Mouse (Mus musculus) stomach, embryonic 15.5 days (tissue): ENCODE data around the gene Fbxl22. TPM values are rescaled to one million over a fixed set of nuclear protein-coding genes. Genes with fewer than 3 reads are reported as not detected.
A peak's percentile ranks its signal among the peaks of the same experiment; 100 is the strongest.

Source experiments
- ATAC-seq: fragments of 200-750 bp; cut with Nextera tagmentation; 2 replicates; pipeline ENCODE4 v1.8.0; 2017; ENCODE audit warnings: low read depth, moderate number of reproducible peaks, moderate TSS enrichment; ENCODE audit not compliant: insufficient read depth, low FRiP score
- H3K27ac ChIP-seq: fragments of 300-500 bp; sonication (generic); 2 replicates; pipeline ENCODE4 v1.5.1; 2015; ENCODE audit warnings: mild to moderate bottlenecking, inconsistent platforms
- H3K27me3 ChIP-seq: fragments of 300-500 bp; sonication (generic); replicated peaks from 2 replicates; pipeline ENCODE4 v1.6.1; 2015; ENCODE audit warnings: inconsistent platforms
- H3K36me3 ChIP-seq: fragments of 300-500 bp; sonication (generic); 2 replicates; pipeline ENCODE4 v1.6.1; 2015; ENCODE audit warnings: inconsistent platforms
- H3K4me1 ChIP-seq: fragments of 300-500 bp; sonication (generic); 2 replicates; pipeline ENCODE4 v1.6.1; 2015; ENCODE audit warnings: inconsistent platforms
- H3K4me2 ChIP-seq: fragments of 300-500 bp; sonication (generic); 2 replicates; pipeline ENCODE4 v1.6.1; 2015; ENCODE audit warnings: mild to moderate bottlenecking, inconsistent platforms
- H3K4me3 ChIP-seq: fragments of 300-500 bp; sonication (generic); replicated peaks from 2 replicates; pipeline ENCODE4 v1.5.1; 2015; ENCODE audit warnings: inconsistent platforms
- H3K9ac ChIP-seq: fragments of 300-500 bp; sonication (generic); 2 replicates; pipeline ENCODE4 v1.6.1; 2015; ENCODE audit warnings: inconsistent platforms
- H3K9me3 ChIP-seq: fragments of 300-500 bp; sonication (generic); 2 replicates; pipeline ENCODE4 v1.6.1; 2016; ENCODE audit warnings: inconsistent platforms
- WGBS: fragments of 180-500 bp; shearing (Covaris S2); methylation state at CpG from one replicate; pipeline ENCODE4 v1.1.7; 2015; 5-methylcytosine and 5-hydroxymethylcytosine counted together
- polyA plus RNA-seq: library from polyadenylated mRNA; unstranded; fragments of >200 nt; fragmentation: Nextera tagmentation; extraction: Ambion mirVana; gene quantifications from 2 replicates; pipeline ENCODE4 v1.2.1, GENCODE M21; 2015

Gene Fbxl22
- 19.2 and 19.9 TPM in 2 replicates for polyA plus RNA-seq

DNA sequence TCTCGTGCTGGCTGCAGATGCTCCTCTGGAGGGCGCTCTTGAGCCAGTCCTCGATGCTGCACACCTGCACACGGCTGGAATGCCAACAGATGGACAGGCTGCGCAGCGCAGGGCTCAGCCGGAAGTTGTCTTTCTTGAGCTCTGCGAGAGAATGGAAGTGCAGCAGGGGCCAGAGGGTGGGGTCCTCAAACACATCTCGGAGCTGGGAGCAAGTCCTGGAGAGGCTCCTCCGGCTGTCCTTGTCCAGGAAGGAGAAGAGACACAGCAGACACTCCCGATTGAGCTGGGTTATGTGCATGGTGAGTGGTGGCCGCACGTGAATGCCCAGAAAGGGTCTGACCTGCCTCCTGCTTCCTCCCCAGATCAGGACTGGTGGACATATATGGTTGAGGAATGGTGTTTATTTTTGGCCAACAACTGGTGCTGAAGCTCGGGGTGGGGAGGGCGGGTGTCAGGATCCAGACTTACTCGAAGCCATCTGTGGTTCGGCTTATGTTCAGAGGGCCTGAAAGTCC is at the start of gene Fbxl22:
Gene Fbxl22, minus strand, starts transcription at position 338 of the 515 bp plus-strand sequence.
- Histone ChIP-seq H3K4me2 (peak within 1 kb of the TSS; percentile 95), H3K9ac (no peak within 1 kb of the TSS), H3K4me1 (peaks cover 12% of the 10 kb centered on the region; the same call in 1 of the 2 replicates), H3K27me3 (no peaks in the 10 kb centered on the region), H3K4me3 (peak within 1 kb of the TSS; percentile 72), H3K9me3 (no peaks in the 10 kb centered on the region), H3K27ac (peak within 1 kb of the TSS; percentile 99), H3K36me3 (peaks cover 26% of the 10 kb centered on the region)
- ATAC-seq: peak; percentile 10
- 39% methylated on average over 17 of the region's 17 CpGs for WGBS

DNA sequence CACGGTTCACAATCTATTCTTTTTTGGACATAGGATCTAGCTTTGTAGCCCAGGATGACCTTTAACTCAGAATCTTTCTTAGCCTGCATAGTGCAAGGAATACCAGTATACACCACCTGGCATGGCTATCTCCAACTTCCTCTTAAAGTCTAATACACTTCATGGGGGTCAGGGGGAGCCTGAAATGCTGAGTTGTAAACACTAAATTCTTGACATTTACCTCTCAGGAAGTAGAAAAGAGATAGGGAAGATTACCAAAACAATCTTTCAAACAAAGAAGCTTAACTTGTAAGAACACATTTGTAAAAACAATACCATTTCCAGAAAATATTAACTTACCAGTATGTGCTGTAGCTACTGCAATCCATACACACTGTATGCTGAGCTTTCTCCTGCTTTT is 47.8 kb upstream of the Fbxl22 start:
- Histone ChIP-seq H3K27me3 (no peaks in the 10 kb centered on the region), H3K4me3 (no peak overlapping the region), H3K36me3 (no peaks in the 10 kb centered on the region), H3K9ac (no peak overlapping the region), H3K4me2 (no peak overlapping the region), H3K9me3 (no peaks in the 10 kb centered on the region), H3K4me1 (no peaks in the 10 kb centered on the region; the same call in 1 of the 2 replicates), H3K27ac (no peak overlapping the region)
- 68% methylated on average over 1 of the region's 1 CpGs for WGBS
- ATAC-seq: no peak

DNA sequence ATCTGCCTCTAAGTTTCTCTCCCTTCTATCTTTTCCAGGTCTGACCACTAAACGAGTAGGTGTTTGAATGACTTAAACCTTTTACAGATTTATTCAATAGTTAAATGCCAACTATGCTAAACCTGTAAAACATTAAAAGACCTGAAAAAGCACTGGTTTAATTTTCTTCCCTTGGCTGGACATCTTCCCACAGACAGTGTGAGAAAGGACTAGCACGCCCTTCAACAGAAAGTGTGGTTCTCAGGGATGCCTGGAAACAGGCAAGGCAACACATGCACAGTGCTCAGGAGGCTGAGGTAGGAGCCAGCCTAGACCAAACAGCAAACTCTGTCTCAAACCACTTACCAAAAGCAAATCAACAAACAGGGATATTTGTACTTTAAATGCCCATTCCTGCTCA is 47.1 kb upstream of the Fbxl22 start:
- Histone ChIP-seq H3K4me1 (no peaks in the 10 kb centered on the region; the same call in 1 of the 2 replicates), H3K27ac (no peak overlapping the region), H3K4me2 (no peak overlapping the region), H3K36me3 (no peaks in the 10 kb centered on the region), H3K9me3 (no peaks in the 10 kb centered on the region), H3K9ac (no peak overlapping the region), H3K27me3 (no peaks in the 10 kb centered on the region), H3K4me3 (no peak overlapping the region)
- no peak for ATAC-seq
- WGBS: 90% methylated on average over 2 of the region's 2 CpGs

DNA sequence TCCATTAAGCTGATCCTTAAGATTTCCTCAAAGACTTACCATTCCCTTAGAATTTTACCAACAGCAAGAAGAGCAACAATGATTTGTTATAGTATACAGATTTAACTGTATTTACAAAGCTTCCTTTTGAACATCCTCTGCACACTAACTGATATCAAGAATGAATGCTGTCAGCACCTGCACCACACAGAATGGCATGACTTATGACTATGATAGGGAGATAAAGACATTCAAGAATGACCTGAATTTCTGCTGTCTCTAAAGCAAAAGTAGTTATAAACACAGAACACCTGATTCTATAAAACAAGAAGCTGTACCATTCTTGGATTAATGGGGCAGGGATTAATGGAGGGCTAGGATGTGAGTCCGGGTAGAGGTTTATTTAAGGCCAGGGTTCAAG is 46.3 kb upstream of the Fbxl22 start:
- WGBS: 27% methylated on average over 1 of the region's 1 CpGs
- ATAC-seq: no peak
- no peak overlapping the region for H3K9ac ChIP-seq

DNA sequence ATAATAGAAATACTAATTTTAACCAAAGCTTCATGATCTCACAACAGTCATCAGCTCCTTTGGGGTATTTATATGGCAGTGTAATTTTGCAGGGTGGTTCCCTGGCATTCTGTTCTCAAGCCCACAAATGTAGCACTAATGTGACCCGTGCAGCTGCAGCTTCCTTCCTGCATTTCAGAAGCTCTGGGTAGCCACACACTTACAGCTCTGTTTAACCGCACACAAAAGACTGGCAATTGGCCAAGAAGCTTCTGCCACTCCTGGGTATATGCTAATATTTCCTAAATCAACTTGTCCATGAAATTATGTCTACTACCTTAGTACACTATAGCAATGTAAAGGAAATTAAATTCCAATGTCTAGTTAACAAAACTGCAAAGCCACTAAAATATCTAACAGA is 45.9 kb upstream of the Fbxl22 start:
- Histone ChIP-seq H3K4me2 (no peak overlapping the region), H3K27me3 (no peaks in the 10 kb centered on the region), H3K27ac (no peak overlapping the region), H3K4me3 (no peak overlapping the region), H3K9ac (no peak overlapping the region), H3K9me3 (no peaks in the 10 kb centered on the region), H3K4me1 (no peaks in the 10 kb centered on the region; the same call in 1 of the 2 replicates), H3K36me3 (no peaks in the 10 kb centered on the region)
- WGBS: 6% methylated on average over 2 of the region's 2 CpGs
- peak; percentile 71; the same call in 1 of the 2 replicates for ATAC-seq

More for the DNA sequence above, 46.3 kb upstream of the Fbxl22 start:
- Histone ChIP-seq H3K9me3 (no peaks in the 10 kb centered on the region), H3K36me3 (no peaks in the 10 kb centered on the region), H3K27me3 (no peaks in the 10 kb centered on the region), H3K4me1 (no peaks in the 10 kb centered on the region; the same call in 1 of the 2 replicates), H3K4me2 (no peak overlapping the region), H3K4me3 (no peak overlapping the region), H3K27ac (no peak overlapping the region)

DNA sequence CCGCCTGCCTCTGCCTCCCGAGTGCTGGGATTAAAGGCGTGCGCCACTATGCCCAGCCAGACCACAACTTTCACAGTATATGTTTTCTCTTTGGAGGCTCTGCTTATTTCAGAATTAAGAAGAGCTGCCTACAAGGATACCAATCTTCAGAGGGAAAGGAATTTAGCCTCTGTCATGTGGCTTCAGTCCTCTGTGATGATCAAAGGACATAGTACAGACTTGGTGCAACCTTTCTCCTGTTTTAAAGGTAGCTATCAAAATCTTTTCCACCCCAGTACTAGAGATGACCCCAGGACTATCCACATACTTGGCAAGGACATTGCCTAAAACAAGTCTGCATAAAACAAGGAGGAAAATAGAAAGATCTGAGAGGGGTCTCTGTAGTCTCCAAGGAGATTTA is 44.6 kb upstream of the Fbxl22 start:
- no peaks in the 10 kb centered on the region for H3K9me3 ChIP-seq
- WGBS: 94% methylated on average over 4 of the region's 4 CpGs
- no peak for ATAC-seq

DNA sequence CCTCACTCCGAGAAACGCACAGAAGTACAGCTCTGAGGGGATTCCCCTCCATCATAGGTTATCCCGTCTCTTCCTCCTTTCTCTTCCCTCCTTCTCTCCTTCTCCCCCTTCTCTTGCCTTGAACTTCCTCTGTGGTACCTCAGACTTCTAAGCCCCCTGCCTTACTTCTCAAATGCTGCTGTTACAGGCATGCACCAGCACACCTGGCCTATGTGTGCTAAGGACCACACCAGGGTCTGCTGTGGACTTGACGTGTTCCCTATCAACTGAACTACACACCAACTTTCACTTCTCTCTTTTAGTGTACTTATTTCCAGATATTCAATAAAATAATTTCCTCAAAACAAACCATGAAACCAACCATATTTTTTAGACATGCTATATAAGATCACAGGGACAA is 28.4 kb upstream of the Fbxl22 start:
- H3K4me3 ChIP-seq: no peak overlapping the region
- no peak overlapping the region for H3K27ac ChIP-seq
- 83% methylated on average over 4 of the region's 4 CpGs for WGBS
- no peaks in the 10 kb centered on the region for H3K4me1 ChIP-seq
- H3K9ac ChIP-seq: no peak overlapping the region
- H3K4me2 ChIP-seq: no peak overlapping the region
- no peak for ATAC-seq
- no peaks in the 10 kb centered on the region for H3K27me3 ChIP-seq
- H3K9me3 ChIP-seq: no peaks in the 10 kb centered on the region
- peaks cover 11% of the 10 kb centered on the region for H3K36me3 ChIP-seq

More for the DNA sequence above, 44.6 kb upstream of the Fbxl22 start:
- no peaks in the 10 kb centered on the region for H3K36me3 ChIP-seq
- no peak overlapping the region for H3K9ac ChIP-seq
- no peak overlapping the region for H3K4me3 ChIP-seq
- no peaks in the 10 kb centered on the region for H3K27me3 ChIP-seq
- H3K4me1 ChIP-seq: no peaks in the 10 kb centered on the region; the same call in 1 of the 2 replicates
- H3K27ac ChIP-seq: no peak overlapping the region
- H3K4me2 ChIP-seq: no peak overlapping the region

DNA sequence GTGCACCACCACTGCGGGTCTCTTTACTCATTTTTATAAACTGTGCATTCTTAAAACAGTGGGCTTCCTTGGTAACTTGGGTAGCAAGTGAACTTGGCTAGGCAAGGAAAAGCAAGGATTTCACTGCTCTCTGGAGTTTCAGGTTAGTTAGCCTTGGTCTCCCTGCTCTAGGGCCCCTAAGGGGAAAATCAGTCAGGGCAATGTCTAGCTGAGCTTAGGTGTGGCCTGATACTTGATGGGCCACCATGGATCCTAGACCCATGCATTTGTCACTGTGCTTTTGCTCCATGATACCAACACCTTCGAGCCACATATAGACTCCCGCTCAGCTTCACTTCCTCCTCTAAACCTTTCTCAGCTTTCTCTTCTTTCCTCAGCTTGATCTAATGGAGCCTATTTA is 7.2 kb upstream of the Fbxl22 start:
- 95% methylated on average over 3 of the region's 3 CpGs for WGBS
- no peak overlapping the region for H3K4me3 ChIP-seq
- H3K36me3 ChIP-seq: peaks cover 43% of the 10 kb centered on the region
- H3K9ac ChIP-seq: no peak overlapping the region
- H3K9me3 ChIP-seq: no peaks in the 10 kb centered on the region
- no peak overlapping the region for H3K27ac ChIP-seq
- H3K4me1 ChIP-seq: no peaks in the 10 kb centered on the region
- H3K4me2 ChIP-seq: no peak overlapping the region
- no peak for ATAC-seq
- H3K27me3 ChIP-seq: no peaks in the 10 kb centered on the region

DNA sequence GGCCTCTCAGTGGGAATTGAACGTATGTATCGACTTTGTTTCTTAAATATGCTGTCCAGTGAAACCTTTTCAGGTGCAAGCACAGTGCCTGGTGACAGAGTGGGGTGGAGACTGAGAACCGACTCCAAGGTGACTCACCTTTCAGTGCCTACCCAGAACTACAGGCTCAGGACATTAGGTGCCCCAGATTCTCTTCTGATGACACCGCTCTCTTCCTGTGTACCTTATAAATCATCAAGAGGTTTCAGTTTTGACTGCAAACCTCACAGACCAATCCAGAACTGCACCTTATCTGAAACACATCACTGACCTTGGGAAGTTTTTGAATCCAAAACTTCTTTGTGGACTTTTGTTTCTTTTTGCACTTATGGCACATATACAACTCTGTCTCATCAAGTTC is 5.9 kb upstream of the Fbxl22 start:
- no peaks in the 10 kb centered on the region for H3K9me3 ChIP-seq
- no peak overlapping the region for H3K27ac ChIP-seq
- H3K4me1 ChIP-seq: no peaks in the 10 kb centered on the region
- H3K9ac ChIP-seq: no peak overlapping the region
- H3K27me3 ChIP-seq: no peaks in the 10 kb centered on the region
- peaks cover 42% of the 10 kb centered on the region for H3K36me3 ChIP-seq
- H3K4me2 ChIP-seq: no peak overlapping the region
- WGBS: 93% methylated on average over 4 of the region's 4 CpGs
- H3K4me3 ChIP-seq: no peak overlapping the region
- no peak for ATAC-seq

DNA sequence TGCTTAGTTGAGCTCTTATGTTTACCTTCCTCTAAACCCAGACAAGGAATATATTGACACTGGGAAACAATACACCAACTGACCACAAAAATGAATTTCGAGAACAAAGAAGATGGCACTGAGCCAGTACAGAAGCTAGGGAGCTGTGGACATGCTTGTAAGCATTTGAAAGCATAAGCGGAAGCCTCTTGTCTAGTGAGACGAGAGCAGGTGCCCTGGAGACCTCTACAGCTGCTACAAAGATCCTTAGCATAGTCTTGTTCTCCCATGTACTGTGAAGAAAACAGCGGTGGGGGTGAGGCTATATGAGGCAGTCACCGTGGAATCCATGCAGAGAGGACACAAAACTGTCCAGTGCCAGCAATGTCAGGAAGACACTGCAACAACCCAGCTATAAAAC is 4.5 kb upstream of the Fbxl22 start:
- WGBS: 61% methylated on average over 5 of the region's 5 CpGs
- no peak for ATAC-seq
- Histone ChIP-seq H3K9ac (no peak overlapping the region), H3K27me3 (no peaks in the 10 kb centered on the region), H3K36me3 (peaks cover 34% of the 10 kb centered on the region), H3K4me2 (no peak overlapping the region), H3K27ac (no peak overlapping the region), H3K4me3 (no peak overlapping the region), H3K9me3 (no peaks in the 10 kb centered on the region), H3K4me1 (0 out of 2 replicates have a peak, but pooled peaks cover 8% of the 10 kb centered on the region)

DNA sequence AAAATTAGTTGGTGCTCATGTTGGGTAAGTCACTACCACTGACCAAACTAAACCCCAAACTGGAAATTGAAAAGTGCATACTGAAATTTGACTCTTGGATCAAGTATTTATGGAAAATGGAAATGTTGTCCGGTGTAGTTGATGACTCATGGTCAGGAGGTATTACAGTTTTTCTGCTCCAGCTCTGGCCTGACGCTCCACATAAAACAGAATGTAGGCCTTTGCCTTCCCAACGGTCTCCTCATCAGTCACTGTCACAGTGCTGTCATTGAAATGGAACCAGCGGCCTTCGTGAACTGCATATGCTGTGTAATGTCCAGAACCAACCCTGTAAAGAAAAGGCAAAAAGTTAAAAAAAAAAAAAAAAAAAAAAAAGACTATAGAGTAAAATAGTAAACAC is 3.9 kb upstream of the Fbxl22 start:
- H3K4me2 ChIP-seq: no peak overlapping the region
- H3K4me3 ChIP-seq: no peak overlapping the region
- H3K36me3 ChIP-seq: peaks cover 30% of the 10 kb centered on the region
- 0 out of 2 replicates have a peak, but pooled peaks cover 12% of the 10 kb centered on the region for H3K4me1 ChIP-seq
- H3K27ac ChIP-seq: no peak overlapping the region
- H3K9ac ChIP-seq: no peak overlapping the region
- WGBS: 67% methylated on average over 5 of the region's 5 CpGs
- no peaks in the 10 kb centered on the region for H3K9me3 ChIP-seq
- H3K27me3 ChIP-seq: no peaks in the 10 kb centered on the region
- ATAC-seq: no peak

DNA sequence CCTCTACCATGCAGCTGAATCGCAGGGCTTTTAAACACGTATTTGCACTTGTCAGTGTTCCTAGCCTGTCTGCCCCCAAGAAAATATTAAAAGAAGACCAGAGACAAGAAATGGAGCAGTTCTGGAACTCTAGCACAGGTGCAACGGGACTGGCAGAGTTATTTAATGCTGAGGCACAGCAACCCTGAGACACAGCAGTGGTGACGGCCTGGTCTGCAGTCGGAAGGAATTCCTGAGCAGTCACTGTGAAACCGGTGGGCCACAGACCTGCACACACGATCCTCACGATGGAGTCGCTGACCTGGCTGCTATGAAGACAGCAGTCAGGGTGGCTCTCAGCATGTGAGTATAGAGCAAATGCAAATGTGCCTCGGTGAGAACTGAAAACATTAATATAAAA is 3.4 kb upstream of the Fbxl22 start:
- H3K27me3 ChIP-seq: no peaks in the 10 kb centered on the region
- H3K36me3 ChIP-seq: peaks cover 30% of the 10 kb centered on the region
- no peak overlapping the region for H3K9ac ChIP-seq
- no peak overlapping the region for H3K4me3 ChIP-seq
- H3K4me1 ChIP-seq: 0 out of 2 replicates have a peak, but pooled peaks cover 12% of the 10 kb centered on the region
- H3K27ac ChIP-seq: no peak overlapping the region
- H3K4me2 ChIP-seq: no peak overlapping the region
- ATAC-seq: no peak
- WGBS: 90% methylated on average over 10 of the region's 10 CpGs
- no peaks in the 10 kb centered on the region for H3K9me3 ChIP-seq
